Mouse (Mus musculus) 416B (cell line): Measurements from ENCODE around the gene Tulp2.
"Not testable (repeated sequence)": the region's sequence is repeated elsewhere in the genome, so short reads cannot be mapped to it uniquely, and the experiment has no call there.

Source experiments
- DNase-seq: peaks from one replicate; pipeline ENCODE4 v3.0.0; 2011; ENCODE audit warnings: low read depth

The Tulp2 gene

DNA sequence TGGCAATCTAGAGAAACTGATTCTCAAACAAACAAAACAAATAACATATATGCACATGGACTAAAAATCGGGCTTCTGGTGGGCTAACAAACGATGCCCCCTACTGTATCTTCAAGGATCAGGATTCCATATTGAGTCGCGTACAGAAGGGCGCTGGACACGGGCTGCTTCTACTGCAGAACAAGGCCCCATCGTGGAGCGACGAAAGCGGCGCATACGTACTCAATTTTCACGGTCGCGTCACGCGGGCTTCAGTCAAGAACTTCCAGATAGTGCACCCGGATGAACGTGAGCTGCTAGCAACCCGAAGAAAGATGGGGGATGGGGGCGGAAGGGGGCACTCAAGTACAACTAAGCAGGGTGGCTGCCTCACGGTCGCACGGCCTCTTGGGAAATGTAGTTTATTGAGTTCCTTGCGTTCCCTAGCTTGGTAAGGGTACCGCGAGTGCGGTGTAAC lies 40.1 kb downstream of the Tulp2 start:
- peak; percentile 92 for DNase-seq

DNA sequence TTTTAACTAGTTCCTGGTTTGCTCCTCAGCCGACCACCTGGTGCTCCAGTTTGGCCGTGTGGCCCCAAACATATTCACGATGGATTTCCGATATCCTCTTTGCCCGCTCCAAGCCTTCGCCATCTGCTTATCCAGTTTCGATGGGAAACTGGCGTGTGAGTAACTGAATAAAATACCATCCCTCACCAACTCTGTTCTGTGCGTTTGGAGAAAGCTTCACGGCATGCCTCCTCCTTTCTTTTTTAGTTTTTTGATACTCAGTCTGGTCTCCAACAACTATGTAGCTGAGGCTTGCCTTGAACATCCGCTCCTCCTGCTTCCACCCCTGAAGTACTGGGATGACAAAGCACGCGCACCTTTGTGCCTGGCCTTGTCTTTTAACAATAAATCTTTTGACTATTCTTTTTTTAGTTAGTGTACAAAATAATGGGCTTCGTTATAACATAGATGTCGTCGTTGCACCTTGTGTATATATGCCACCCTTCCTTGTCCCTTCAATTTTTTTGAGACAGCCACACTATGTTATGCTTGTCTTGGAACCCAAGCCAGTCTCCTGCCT lies 40.6 kb downstream of the Tulp2 start:
- no peak for DNase-seq

DNA sequence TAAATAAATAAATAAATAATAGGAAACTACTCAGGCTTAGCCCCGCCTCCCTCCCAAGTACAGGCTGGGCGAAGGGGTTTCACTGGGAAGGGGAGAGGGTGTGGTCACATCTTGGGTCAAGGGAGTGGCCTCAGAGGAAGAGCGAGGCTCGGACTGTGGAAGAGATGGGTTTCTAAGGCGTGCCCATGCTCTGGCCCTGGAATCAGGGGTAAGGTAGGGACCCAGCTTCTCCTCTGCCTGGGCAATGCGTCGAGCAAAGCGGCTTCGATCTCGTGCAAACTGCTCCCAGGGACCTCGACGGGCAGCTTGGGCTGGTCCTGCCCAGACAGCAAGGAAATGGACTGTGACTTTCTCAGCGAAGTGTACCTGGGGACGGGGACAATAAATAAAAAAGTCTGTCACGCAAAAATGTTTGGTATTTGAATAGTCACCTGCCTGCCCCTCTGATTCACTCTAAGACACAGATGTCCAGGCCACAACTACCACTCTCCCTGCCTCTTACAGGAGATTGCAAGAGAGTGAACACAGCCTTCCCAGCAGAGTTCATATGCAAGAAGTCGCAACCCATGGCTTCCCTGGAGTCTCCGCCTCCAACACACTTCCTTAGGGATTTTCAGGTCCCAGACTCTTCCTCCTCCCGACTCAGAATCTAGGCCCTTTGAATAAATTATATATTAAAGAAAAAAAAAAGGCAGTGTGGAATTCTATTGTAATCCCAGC lies 41.4 kb downstream of the Tulp2 start:
- DNase-seq, result no peak

DNA sequence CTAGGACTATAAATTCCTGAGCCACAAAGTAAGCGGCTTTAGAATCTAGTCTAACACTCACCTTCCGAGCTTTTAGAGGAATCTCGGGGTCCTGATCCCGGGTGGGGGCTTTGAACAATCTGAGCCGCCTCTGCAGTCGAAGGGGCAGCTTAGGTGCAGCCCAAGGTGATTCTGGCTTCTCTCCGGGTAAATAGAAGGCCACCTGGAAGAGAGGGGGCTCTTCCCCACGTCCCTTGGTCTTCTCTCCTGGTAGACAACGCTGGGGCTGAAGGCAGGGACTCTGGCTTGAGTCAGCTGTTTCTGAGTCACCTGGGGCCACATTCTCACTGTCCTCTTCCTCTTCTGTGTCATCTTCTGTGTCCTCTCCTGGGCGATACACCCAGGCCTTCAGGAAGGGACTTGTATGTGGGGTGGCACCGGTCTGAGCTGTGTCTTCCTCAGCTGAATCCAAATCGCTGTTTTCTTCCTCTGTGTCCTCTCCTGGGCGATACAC lies 42.0 kb downstream of the Tulp2 start:
- DNase-seq, result no peak

DNA sequence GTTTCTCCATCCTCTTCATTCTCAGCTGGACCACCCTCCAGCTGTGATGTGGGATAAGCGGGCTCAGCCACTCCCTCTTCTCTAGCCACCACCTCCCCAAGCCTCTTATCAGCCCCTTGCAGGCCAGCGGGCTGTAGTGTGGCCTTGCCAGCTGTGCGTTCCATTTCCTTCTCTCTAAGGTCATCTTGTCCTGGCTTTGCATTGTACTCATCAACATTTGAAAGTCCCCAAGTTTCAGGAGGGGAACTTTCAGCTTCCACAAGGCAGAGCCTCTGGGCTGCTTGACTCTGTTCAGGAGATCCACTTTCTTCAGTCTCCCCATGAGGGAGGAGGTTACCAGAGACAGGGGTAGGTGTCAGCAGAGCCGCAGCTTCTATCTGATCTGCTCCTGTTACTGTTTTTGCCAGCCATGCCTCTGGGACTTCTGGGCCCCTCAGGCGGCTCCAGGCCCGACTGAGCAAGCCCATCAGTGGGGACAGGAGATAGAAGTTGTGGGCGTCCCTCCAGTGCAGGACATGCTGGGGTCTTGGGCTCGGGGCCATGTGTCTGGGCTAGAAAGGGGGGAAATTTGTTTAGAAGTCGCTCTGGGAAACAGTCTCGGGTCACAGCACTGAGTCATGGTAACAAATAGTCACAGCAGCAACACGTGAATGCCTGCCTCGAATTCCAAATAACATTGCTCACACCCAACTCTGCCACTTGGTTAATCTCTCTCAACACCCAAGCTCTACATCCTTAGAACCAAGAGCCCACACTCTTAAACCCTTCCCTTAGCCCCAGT lies 43.4 kb downstream of the Tulp2 start:
- peak; percentile 97 for DNase-seq

DNA sequence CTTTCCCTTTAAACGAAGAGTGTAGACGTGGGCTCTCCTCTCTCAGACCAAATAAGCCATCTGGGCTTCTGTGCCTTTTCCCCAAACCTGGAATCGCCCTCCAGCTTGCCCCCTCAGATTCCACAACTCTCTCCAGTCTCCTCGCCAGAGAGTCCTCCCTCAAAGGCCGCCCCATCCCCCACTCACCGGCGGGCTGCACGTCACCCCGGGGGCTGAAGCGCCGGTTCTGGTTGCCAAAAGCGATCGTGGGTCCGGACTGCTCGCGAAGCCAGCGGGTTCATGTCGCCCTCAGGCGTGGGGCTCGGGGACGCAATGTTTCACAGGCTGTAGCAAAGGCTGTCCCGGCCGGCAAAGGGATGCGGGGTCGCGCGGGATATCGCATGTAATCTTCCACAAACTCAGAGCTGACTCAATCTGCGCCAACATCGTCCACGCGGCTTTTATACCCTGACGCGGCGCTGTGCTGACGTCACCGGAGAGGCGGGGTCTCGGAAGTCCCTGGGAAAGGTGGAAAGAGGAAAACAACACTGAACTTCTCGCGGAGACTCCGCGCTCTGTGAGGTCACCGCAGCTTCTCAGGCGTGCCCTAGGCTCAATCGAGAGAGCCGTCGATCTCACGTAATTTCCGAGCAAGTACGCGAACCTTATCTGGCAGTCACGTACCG lies 44.3 kb downstream of the Tulp2 start, which contains the start of the genes Ppp1r15a and Plekha4:
TSS of gene Ppp1r15a (minus strand) at position 460 of the 665 bp plus-strand sequence.
TSS of gene Plekha4 (plus strand) at position 522 of the 665 bp plus-strand sequence.
- DNase-seq, result peak; percentile 99

DNA sequence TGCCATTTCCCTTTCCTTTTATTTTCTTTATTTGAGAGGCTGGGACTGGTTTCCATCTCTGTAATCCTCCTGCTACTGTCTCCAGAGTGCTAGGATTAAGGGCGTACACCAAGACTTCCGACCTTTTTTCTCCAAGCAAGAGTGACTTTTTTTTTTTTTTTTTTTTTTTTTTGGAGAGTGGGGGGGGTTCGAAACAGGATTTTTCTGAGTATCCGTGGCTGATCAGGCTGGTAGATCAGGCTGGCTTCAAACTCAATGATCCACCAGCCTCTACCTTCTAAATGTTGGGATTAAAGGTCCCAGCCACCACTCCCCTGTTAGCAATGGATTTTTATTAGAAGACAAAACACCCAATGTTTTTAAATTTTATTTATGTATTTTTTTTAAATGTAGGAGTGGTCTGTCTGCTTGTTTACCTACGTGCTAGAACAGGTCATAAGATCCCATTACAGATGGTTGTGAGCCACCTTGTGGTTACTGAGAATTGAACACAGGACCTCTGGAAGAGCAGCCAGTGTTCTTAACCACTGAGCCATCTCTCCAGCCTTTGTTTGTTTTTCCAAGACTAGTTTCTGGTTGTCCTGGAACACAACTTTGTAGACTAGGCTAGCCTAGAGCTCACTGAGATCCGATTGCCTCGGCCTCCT lies 44.9 kb downstream of the Tulp2 start:
- DNase-seq, result peak; percentile 77

DNA sequence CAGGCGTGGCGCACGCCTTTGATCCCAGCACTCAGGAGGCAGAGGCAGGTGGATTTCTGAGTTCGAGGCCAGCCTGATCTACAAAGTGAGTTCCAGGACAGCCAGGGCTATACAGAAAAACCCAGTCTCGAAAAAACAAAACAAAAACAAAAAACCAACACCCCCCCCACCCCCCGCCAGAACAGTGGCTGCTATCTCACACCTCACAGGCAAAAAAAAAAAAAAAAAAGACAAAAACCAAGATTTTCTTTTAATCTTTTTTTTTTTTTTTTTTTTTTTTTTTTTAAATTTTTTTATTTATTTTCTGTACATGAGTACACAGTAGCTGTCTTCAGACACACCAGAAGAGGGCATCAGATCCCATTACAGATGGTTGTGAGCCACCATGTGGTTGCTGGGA lies 45.5 kb downstream of the Tulp2 start:
- not testable (repeated sequence) for DNase-seq

DNA sequence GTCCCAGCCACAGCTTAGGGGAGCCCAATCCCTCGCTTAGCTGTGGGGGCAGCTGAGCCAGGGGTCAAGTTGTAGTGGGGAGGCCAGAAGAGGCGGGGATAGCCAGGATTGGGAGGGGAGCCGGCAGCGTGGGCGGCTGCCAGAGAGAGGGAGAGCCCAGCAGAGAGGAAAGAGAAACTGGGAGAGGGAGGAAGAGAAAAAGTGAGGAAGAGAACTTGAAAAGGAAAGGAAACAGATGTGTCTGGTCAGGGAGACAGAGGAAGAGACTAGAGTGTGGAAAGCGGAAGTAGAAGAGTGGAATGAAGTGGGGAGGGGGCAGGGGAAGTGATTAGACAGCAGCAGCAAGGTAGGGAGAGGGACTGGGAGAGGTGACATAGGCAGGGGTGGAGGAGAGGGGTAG lies 47.8 kb downstream of the Tulp2 start:
- DNase-seq, result peak; percentile 60

DNA sequence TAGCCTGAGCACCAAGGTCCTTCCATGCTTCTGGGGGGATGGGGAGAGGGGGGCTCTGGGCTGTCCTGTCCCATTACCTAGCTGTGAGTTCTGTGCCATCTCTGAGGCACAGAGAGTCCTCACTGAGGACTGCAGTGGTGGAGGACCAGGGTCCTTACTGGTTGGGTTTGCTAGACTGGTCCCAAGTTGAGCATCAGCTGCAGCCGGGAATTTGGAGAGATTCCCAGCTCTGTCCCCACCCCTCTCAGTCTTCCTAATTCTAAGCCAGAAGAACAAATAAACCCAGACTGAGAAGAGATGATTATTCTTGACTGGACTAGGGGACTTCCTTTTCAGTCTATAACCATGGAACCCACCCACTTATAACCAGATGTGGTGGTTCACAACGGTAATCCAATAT lies 49.0 kb downstream of the Tulp2 start:
- no peak for DNase-seq

DNA sequence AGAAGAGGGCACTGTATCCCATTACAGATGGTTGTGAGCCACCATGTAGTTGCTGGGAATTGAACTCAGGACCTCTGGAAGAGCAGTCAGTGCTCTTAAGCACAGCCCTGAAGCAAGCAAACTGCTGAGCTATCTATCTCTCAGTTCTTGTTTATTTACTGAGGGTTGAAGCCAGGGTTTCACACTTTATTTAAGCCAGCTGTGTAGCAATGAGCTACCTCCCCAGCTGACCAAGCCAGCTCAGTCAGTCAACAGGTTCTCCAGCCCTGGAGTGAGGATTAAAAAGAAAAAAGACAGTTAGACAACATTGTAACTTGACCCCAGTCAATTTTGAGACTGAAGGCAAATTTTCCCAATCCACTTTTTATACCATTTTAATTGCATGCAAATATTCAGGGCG lies 54.0 kb downstream of the Tulp2 start:
- no peak for DNase-seq

DNA sequence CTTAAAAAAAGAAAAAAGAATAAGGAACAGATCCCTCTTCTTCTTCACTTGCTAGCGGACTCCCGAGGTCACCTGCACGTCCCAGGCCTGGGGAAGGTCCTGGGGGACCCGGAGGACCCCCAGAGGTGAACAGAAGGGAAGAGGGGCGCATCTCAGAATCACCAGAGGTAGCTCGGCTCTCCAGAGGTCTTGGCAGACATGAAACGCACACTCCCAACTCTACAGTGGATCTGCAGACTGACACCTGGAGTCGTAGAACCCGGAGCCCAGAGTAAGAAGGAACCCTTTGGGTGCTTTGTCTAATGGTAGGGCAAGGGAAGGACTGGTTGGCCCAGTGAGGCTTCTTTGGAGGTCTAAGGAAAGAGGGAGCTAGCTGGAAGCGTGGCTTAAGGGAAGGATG lies 55.9 kb downstream of the Tulp2 start:
- no peak for DNase-seq

DNA sequence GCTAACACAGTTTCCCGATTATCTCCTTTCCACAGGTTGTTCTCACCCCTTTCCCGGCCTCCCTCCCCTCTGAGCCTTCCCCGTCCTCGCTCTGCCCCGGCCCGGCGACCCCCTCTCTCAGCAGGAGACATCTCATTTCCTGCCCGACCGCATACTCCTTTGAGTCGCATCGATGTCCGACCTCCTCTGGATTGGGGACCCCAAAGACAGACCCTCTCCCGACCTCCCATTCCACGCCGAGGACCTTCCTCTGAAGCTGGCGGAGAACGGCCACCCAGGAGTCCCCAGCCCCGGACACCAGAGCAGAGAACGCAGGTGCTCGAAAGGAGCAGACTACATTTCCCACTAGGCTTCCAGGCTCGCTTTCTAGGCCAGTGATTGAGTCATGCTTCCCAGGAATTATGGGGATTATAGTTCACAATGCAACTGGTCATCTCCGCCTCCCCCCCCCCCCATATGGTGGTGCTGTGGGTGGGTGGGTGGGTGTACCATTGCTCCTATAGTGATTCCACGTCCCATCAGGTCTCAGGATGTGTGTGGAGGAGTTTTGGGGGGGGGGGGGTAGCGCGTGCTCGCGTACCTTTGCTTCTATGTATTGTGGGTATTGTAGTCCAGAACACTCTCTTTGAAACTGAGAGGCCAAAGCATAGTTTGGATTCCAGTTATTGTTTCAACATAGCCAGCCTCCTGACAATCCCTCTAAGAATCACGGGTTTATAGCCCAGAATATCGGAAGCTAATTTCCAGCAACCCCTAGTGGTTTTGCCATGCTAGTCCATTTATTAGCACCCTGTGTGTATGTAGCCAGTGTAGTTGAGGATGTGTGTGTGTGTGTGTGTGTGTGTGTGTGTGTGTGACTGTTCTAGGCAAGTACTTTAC lies 56.7 kb downstream of the Tulp2 start:
- peak; percentile 85 for DNase-seq

DNA sequence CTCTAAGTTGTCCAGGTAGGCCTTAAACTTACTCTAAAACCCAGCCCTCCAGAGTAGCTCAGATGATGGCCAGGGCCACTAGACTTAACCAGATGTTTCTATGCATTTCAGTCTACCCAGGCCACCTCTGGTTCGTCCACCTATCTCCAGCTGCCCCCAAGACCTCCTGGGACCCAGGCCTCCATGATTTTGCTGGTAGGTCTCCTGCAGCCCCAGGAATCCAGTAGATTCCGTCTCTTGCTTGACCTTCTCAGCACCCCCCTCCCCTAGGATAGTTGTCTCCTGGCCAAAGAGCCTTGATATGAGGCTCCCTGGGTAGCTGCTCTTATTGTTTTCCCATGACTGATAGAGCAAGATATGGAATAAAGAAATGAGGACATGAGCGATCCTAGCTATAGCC lies 57.4 kb downstream of the Tulp2 start:
- DNase-seq, result no peak

DNA sequence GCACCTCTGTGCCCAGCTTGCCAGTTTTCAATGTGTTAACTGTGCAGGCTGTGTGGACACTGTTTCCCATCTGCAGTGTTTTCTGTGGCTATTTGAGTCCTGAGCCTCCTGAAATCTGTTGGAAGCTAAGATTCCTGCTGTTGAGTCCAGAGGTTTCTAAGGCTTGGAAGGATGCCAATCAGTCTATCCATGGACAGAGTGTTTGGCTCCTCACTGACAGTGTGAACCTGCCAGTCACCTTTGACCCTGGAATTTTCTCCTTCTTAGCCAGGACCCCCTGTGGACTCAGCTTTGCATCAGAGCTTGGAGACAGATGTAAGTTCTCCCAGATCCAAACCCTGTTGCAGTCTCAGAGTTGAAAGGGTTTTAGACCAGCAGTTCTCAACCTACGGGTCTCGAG lies 58.5 kb downstream of the Tulp2 start:
- no peak for DNase-seq

DNA sequence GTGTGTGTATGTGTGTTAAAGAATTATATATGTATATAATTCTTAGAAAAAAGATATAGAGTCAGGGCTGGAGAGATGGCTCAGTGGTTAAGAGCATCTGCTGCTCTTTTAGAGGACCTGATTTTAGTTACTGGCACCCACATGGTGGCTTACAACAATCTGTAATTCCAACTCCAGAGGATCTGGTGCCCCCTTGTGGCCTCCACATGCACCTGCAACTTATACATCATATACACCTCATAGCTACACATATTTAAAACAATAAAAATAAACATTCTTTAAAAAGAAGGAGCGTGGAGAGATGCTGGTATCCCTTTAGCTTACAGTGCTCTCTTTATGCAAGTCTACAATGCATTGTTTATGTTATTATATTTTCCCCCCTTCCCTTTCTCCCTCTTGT lies 62.8 kb downstream of the Tulp2 start:
- peak; percentile 30 for DNase-seq

DNA sequence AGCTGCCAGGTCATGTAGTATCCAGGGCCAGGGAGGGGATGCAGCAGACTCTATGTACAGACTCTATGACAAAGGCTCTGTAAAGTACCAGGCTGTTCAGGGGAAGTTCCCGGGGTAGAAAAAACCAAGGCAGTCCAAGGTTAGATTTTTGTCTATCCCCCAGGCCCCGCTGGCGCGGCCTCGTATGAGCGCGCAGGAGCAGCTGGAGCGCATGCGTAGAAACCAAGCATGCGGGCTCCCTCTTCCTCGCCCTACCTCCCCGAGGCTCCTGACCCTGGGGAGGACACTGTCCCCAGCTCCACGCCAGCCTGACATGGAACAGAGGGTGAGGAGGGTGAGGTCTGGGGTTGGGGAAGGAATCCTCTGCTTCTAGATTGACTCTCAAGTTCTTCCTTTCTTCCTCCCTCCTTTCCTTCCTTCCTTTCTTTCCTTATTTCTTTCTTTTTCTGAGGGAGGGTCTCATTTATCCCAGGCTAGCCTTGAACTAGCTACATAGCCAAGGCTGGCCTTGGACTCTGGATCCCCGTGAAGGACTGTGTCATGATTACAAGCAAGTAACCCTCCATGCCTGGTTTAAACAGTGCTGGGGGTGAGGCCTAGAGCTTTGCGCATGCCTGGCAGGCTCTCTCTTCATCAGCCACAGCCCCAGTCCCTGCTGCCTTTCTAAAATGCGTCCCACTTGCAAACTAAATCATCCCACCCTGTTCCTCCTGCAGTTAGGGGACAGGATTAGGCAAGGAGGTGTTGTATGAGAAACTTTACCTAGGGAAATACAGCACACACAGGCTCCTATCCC lies 68.2 kb downstream of the Tulp2 start:
- DNase-seq, result no peak

DNA sequence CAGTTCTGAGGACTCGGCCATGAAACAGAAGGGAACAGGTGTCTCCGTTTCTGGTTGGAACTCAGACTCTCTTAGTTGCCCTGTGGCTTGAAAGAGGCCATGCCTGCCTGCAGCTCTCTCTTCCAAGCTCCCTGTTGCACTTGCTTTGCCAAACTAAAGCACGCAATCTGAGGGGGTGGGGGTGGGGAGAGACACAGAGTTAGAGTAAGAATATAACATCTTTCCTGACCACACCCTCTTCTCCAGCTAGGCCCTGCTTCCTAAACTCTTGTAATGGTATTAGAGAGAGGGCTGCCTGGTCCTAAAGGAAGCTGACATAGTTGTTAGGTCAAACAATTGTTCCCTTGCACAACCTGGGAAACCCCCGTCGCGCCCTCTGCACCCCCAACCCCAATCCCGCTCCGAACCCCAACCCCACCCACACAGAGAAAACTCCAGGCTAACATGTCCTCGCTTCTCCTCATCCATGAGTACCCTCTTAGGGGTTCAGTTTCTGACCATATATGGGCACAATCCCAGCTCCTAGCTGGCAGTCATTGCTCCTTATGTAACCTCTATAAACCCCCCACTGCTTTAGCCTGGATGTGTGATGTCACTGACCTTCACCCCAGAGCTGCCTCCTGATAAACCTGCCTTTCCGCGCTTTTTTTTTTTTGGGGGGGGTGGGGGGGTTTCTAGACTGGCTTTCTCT lies 69.3 kb downstream of the Tulp2 start:
- no peak for DNase-seq

DNA sequence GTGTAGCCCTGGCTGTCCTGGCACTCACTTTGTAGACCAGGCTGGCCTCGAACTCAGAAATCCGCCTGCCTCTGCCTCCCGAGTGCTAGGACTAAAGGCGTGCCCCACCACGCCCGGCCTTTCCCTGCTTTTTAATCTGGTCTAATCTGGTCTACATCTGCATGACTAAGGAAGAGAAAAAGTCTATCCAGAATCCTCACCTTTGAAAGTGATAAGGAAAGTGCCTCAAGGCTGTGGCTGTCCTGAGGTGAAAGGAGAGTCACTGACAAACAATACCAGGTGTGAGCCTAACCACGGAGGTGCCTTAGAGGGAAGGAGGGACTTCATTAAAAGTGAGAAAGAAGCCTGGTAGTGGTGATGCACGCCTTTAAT lies 69.8 kb downstream of the Tulp2 start:
- no peak for DNase-seq
